Mouse (Mus musculus) spleen, adult 18-20 months (tissue): ENCODE results near the gene Il12rb1.

Experiments
- DNase-seq, 2 experiments: peaks; one replicate each; pipeline ENCODE4 v3.0.0; 2022; ENCODE audit warnings: mixed read lengths in 2 of 2

Gene Il12rb1

DNA sequence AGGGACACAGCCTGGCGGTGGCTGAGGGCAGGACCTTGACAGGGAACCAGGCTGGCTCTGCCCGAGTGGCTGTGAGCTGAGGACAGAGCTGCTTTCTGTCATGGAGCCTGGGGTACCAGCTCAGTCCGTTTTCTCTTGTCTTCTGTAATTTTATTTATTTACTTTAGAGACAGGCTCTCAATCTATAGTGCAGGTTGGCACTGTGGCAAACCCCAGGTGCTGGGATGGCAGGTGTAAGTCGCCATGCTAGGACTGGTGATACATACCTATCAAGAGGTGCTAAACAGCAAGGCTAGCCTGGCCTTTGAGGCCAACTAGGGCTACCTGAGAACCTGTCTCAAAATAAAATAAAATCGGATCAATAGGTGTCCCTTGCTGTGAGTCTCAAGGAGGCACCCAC lies 47.8 kb downstream of the Il12rb1 start:
- DNase-seq = no peak

DNA sequence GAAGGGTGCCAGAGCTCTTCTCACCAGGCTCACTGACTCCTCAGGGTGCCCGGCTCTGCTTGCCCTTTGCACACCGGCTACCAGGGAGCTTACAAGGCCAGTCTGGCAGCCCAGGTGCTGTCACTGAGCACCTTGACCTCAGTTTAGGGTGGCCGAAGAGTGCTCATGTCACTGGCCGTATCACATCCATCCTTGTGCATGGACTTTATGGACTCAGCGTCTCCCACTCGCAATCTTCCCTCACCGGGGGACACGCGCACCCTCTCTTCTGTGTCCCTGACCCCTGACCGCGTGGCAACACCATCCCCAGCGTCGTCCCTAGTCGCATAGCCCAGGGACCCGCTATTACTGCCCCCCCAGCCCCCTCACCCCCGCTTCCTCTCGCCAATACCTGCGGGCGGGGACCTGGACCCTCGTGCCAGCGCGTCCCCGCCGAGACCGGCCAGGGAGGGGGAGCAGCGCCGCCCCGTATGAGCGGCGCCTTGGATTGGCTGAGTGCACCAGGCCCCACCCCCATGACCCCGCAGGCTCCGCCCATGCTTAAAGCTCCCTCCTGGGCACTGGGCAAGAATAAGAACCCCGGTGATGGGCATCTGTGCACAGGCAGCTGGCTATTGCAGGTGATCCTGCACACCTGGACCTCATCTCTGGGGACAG lies 48.4 kb downstream of the Il12rb1 start:
- peak in 1 of 2 experiments; percentile 45 for DNase-seq

DNA sequence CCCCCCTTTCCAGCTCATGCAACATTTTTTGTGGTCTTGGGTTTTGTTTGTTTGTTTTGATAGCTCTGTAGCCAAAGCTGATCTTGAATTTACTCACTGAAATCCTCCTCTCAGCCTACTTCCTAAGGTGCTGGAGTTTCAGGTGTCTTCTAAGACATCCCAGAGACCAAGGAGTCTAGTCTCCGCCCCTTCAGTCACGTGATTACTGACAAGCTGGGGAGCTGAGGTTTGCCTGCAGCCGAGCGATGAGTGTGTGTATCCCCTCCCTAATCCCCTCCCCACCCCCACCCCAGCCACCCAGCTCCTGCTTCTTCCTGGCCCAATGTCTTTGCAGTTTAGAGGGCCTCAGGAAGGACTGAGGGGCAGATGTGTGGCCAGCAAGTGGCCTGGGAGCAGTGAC lies 49.3 kb downstream of the Il12rb1 start:
- no peak for DNase-seq

DNA sequence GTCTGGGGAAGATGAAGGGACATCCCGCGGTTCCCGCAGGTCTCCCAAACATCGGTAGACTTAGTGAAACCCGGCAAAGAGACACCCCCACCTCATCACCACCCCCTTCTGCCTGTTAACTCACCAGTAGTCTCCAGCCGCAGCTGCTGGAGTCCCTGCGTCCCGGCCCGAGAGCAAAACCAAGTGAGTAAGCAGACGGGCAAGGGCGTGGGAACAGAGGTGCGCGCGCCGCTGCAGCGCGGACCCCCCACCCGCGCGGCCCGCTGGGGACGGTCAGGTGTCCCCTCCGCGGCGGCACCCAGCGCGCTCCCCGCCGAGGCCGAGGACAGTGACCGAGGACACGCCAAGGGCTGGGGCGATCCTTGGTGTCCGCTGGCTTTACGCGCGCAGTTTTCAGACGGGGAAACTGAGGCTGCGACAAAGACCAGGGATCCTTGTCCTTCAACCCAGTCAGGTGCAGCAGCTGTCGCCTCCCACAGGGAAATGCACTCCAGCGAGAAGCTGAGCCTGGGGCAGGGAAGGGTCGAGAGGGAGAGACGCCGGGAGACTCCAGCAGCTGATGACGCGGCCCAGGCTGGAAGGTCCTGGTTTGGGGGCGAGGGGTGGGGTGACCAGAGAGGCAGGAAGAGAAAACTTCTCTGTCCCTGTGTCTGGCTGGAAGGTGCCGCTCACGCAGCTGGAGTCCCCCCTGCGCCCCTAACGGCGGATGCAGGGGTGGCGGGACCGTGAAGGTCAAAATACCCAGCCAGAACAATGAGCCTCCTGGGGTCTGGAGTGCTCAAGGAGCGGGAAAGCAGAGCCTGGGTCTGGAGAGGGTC lies 54.8 kb downstream of the Il12rb1 start, which contains the start of gene Kcnn1:
Gene Kcnn1, minus strand, starts transcription at position 435 of the 818 bp plus-strand sequence.
- DNase-seq = no peak

DNA sequence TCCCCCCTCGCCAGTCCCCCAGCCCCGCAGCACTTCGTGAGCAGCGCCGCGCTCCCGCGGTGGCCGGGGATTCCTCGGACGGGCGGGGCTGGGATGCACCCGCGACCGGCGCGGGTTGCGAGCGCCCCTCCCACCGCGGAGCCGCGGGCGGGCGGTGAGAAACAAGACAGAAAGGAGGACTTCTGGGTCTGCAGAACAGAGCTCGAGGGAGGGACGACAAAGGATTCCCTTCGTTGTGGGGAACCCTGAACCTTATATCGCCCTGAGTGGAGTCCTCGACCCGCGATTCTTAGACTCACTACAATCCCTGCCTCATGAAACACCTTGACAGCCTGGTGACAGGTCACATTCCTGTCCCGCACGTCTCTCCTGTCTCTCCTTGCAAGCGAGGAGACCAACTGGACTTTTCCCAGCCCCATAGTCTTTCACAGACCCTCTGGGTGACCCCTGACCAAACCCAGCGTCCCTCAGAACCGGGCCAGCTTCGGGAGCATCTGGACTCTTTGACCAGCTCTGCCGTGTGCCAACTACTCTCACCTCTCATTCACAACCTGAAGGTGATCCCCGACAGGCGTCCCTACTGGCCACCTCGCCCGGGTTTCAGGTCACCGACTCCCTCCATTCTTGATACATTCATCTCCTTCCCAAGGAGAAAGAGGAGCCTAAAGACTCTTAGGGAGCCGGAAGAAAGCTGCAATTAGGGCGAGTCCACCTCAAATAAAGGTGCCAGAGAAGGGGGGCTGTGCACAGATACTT lies 55.9 kb downstream of the Il12rb1 start:
- DNase-seq = no peak

DNA sequence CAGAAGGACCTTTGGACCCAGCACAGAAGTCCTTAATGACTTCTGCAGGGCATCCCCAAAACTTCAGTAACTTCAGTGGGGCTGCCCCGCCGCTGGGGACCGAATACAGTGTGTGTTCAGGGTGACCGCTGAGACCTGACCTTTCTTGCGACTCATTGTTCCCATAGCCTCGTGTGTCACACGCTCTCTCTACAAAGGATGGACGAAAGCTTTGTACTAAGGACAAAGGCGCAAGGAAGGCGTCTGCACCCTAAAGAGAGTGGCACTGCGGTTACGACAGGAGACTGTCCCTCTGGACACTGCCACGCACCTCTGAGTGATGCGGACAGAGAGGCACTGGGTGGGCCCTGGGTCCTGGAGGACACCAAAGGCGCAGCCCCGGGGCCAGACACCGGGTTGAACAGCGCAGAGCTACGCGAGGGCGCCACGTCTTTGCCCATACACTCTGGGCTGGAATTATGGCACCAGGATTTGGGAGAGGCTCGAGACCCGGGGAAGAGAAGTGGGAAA lies 56.5 kb downstream of the Il12rb1 start:
- peak; percentile 29 to 39 for DNase-seq

DNA sequence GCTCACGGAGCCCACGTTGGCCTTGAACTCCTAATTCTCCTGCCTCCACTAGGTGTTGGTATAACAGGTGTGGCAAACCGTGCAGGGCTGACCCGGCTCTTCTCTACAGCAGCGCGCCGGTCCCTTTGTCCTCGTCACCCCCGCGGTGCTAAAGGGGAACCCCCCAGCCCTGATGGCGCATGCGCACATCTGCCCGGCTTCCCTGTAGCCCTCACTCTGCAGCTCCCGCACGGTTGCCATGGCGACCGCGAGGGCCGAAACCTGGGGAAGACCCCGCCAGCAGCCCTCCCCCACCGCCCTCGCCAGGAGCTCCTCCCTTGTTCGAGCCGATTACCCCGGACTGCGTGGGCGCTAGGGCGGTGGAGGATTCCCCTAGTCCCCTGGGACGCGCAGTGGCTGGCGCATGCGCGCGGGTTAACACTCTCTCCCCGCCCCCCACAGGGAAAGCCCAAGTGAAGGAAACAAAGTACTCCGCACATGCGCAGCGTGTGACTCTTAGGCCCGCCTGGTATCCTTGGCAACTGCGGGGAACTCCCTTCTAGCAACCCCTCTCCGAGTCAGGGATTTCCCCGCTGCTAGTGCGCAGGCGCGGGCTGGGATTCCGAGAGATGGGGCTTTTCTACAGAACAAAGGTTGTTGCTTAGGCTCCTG lies 57.2 kb downstream of the Il12rb1 start:
- peak; percentile 99 to 100 for DNase-seq

DNA sequence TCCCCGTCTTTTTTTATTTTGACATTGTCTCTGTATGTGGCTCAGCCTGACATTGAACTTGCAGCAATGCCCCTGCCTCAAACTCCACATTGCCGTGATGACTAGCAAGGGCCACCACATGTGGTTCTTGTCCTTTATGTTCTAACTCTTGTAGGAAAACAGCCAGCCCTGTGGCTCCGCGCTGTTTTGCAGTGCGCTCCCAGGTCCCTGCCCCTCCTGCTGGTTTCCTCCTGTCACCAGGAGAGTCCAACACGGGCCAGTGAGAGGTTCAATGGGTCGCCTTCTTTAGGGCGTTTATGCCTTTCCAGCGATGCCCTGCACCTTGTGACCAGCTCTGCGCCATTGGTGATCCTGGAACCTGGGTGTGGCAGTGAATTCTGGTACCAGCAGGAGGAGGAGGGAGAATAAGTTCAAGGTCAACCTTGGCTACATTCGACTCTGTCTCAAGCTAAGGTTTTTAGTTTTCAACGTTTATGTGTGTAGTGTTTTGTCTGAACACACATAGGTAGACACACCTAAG lies 57.8 kb downstream of the Il12rb1 start:
- DNase-seq = no peak

DNA sequence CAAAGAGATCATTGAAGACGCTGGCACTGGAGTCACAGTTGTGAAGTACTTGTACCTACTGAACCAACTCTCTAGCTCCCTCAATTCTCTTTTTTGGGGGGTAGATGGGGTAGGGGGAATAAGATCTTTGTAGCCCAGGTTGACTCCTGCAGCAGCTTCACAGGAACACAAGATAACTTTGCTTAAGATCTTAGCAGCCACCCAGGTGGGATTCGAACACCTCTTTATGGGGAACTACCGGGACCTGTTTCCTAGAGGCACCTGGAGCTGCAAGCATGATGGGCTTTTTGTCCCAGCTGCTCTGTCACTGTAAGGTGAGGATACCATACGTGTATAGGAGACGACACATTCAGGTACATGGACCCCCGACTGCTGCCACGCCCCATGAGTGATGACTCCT lies 58.3 kb downstream of the Il12rb1 start:
- no peak for DNase-seq

DNA sequence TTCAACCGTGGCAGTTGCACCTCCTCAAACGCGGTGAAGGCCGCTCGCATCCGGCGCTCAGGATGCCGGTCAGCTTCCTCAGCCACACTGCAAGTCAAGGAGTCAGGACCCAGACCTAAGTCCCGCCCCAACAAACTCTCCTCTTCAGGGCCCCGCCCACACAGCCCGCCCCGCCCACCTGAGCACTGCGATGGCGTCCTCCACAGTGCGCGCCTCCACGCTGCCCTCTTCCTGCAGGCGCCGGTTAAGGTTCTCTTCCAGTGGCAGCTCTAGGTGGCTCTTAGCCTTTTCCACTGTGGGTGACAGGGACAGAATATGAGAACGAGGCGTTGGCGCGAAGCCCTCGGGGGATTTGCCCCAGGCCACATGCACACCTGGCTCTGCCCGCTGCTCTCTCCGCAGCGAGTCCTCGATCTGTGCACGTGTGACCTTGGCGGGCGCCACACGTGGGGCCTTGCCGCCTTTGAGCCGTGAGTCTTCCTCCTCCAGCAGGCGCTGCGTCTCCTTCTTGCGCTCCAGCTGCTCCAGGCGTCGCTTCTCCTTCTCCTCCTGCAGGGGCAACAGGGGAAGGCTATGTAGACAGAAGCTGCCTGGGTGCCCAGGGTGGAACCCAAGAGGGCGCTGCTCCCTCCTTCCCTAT lies 60.4 kb downstream of the Il12rb1 start:
- DNase-seq = peak; percentile 63 to 68

DNA sequence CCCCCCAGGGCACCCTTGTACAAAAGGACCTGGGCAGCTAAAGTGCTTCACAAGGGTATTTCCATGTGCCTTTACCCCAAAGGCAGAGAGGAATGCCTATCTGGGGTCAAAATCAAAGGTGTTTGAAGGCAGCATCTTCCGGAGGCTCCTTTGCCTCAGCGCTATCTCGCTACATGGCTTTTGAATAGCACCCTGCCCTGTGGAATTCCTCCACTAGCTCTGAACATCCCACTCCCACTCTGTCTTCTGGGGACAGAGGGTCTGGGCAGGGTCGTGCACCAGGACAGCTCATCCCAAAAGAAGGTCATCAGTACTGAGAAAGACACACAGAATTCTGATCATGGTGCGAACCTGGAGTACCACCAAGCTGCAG lies 60.9 kb downstream of the Il12rb1 start:
- no peak for DNase-seq

DNA sequence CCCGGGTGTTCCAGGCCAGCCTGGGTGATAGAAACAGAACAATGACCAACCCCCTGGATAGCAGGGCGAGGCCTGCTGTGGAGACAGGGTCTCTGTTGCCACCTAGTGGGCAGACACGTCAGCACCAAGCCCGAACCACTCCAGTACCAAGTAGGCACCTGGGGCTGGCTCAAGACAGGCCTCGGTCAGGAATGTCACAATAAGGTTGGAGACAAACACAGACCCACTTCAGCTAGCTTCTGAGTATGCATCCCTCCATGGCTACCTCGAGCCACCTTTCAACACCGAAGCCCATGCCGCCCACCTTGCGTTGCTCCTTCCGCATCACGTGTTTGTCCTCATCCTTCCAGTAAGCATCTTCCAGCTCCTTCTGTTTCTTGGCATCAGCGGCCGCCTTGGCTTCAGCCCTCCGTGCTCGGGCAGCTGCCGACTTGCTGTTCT lies 61.4 kb downstream of the Il12rb1 start:
- peak; percentile 63 to 77 for DNase-seq
